Mouse (Mus musculus) MEL (cell line): ENCODE data around the gene Vps37d. TPM values are rescaled to one million over a fixed set of nuclear protein-coding genes. Genes with fewer than 3 reads are reported as not detected.

Experiments
- DNase-seq: peaks from one replicate; pipeline ENCODE4 v3.0.0; 2011; ENCODE audit warnings: low read depth, low spot score
- H3K27ac ChIP-seq: 2 replicates; pipeline ENCODE4 v1.5.1; 2012; ENCODE audit warnings: low read depth, mild to moderate bottlenecking, control low read depth, low read length, moderate library complexity; ENCODE audit not compliant: control insufficient read depth
- H3K27me3 ChIP-seq, 2 experiments: fragments of 150-350 bp in 1 of 2; sonication (generic) in 1 of 2; 2 replicates each; pipeline ENCODE4 v1.6.1; 2012; ENCODE audit warnings: low read length in 2 of 2, mild to moderate bottlenecking in 2 of 2, improper control_type of control experiment in 1 of 2, moderate library complexity in 1 of 2; ENCODE audit not compliant: insufficient read depth in 2 of 2, control insufficient read depth in 1 of 2
- H3K36me3 ChIP-seq, 2 experiments: 2 replicates each; pipeline ENCODE4 v1.6.1; 2012 to 2014; ENCODE audit warnings: low read length in 2 of 2, improper control_type of control experiment in 1 of 2, inconsistent platforms in 1 of 2, mild to moderate bottlenecking in 1 of 2; ENCODE audit not compliant: insufficient read depth in 2 of 2, control insufficient read depth in 1 of 2
- H3K4me1 ChIP-seq, 2 experiments: fragments of 150-350 bp in 1 of 2; sonication (generic) in 1 of 2; 2 replicates each; pipeline ENCODE4 v1.6.1; 2012; ENCODE audit warnings: low read length in 2 of 2, improper control_type of control experiment in 1 of 2, mild to moderate bottlenecking in 1 of 2; ENCODE audit not compliant: insufficient read depth in 2 of 2, control insufficient read depth in 1 of 2
- H3K4me3 ChIP-seq, 2 experiments: fragments of 150-350 bp in 1 of 2; sonication (generic) in 1 of 2; 2 replicates each; pipeline ENCODE4 v1.5.1; 2012; ENCODE audit warnings: low read depth in 2 of 2, low read length in 2 of 2, mild to moderate bottlenecking in 2 of 2, moderate library complexity in 2 of 2, control low read depth in 1 of 2, improper control_type of control experiment in 1 of 2; ENCODE audit not compliant: control insufficient read depth in 1 of 2, insufficient read depth in 1 of 2
- H3K79me2 ChIP-seq: 2 replicates; pipeline ENCODE4 v1.6.1; 2012; ENCODE audit warnings: mild to moderate bottlenecking, low read length, moderate library complexity; ENCODE audit not compliant: control insufficient read depth, poor library complexity, insufficient read depth
- H3K9ac ChIP-seq: 2 replicates; pipeline ENCODE4 v1.6.1; 2012; ENCODE audit warnings: low read depth, mild to moderate bottlenecking, control low read depth, low read length, moderate library complexity; ENCODE audit not compliant: control insufficient read depth, poor library complexity, severe bottlenecking
- H3K9me3 ChIP-seq: fragments of 150-350 bp; sonication (generic); replicated peaks from 2 replicates; pipeline ENCODE4 v1.6.1; 2012; ENCODE audit warnings: mild to moderate bottlenecking, low read length, improper control_type of control experiment, moderate library complexity; ENCODE audit not compliant: insufficient read depth
- BHLHE40 ChIP-seq: IDR thresholded peaks from 2 replicates; pipeline ENCODE4 v1.6.1; 2012; ENCODE audit warnings: low read depth, mild to moderate bottlenecking, inconsistent platforms, low read length, improper control_type of control experiment, borderline replicate concordance
- CHD2 ChIP-seq: IDR thresholded peaks from 2 replicates; pipeline ENCODE4 v1.6.1; 2011; ENCODE audit warnings: low read length, improper control_type of control experiment
- CTCF ChIP-seq, 3 experiments: IDR thresholded peaks in 2 of 3; conservative IDR thresholded peaks in 1 of 3; 2 replicates each; pipeline ENCODE4 v1.5.1; 2011 to 2012; ENCODE audit warnings: low read length in 3 of 3, low read depth in 2 of 3, mild to moderate bottlenecking in 2 of 3, improper control_type of control experiment in 1 of 3, inconsistent platforms in 1 of 3, mixed read lengths in 1 of 3, moderate library complexity in 1 of 3; ENCODE audit not compliant: control insufficient read depth in 1 of 3, insufficient read depth in 1 of 3, poor library complexity in 1 of 3, severe bottlenecking in 1 of 3
- E2F4 ChIP-seq: IDR thresholded peaks from 2 replicates; pipeline ENCODE4 v1.6.1; 2011; ENCODE audit warnings: low read depth, low read length, improper control_type of control experiment, borderline replicate concordance
- EP300 ChIP-seq, 2 experiments: IDR thresholded peaks; 2 replicates each; pipeline ENCODE4 v1.6.1; 2011; ENCODE audit warnings: improper control_type of control experiment in 2 of 2, low read length in 2 of 2, low read depth in 1 of 2, mild to moderate bottlenecking in 1 of 2
- ETS1 ChIP-seq: IDR thresholded peaks from 2 replicates; pipeline ENCODE4 v1.6.1; 2012; ENCODE audit warnings: low read depth, mild to moderate bottlenecking, inconsistent platforms, low read length, improper control_type of control experiment, moderate library complexity
- GATA1 ChIP-seq: IDR thresholded peaks from 2 replicates; pipeline ENCODE4 v1.6.1; 2011; ENCODE audit warnings: low read depth, low read length, improper control_type of control experiment
- HCFC1 ChIP-seq: IDR thresholded peaks from 2 replicates; pipeline ENCODE4 v1.6.1; 2012; ENCODE audit warnings: low read depth, mild to moderate bottlenecking, inconsistent platforms, low read length, improper control_type of control experiment, moderate library complexity
- KAT2A ChIP-seq: conservative IDR thresholded peaks from 2 replicates; pipeline ENCODE4 v1.6.1; 2012; ENCODE audit warnings: low read depth, low read length, improper control_type of control experiment, inconsistent platforms
- MAFK ChIP-seq: IDR thresholded peaks from 2 replicates; pipeline ENCODE4 v1.6.1; 2011; ENCODE audit warnings: low read depth, mild to moderate bottlenecking, low read length, improper control_type of control experiment, borderline replicate concordance
- MAX ChIP-seq: IDR thresholded peaks from 2 replicates; pipeline ENCODE4 v1.6.1; 2011; ENCODE audit warnings: low read length, improper control_type of control experiment
- MAZ ChIP-seq: IDR thresholded peaks from 2 replicates; pipeline ENCODE4 v1.6.1; 2012; ENCODE audit warnings: low read depth, mild to moderate bottlenecking, inconsistent platforms, low read length, improper control_type of control experiment
- MEF2A ChIP-seq: IDR thresholded peaks from 2 replicates; pipeline ENCODE4 v1.6.1; 2014; ENCODE audit warnings: low read depth, mild to moderate bottlenecking, inconsistent platforms, low read length, improper control_type of control experiment; ENCODE audit not compliant: poor library complexity, insufficient replicate concordance, severe bottlenecking; ENCODE audit errors: extremely low read depth
- MYB ChIP-seq: IDR thresholded peaks from 2 replicates; pipeline ENCODE4 v1.6.1; 2011; ENCODE audit warnings: mild to moderate bottlenecking, low read depth, low read length, improper control_type of control experiment
- NELFE ChIP-seq: IDR thresholded peaks from 2 replicates; pipeline ENCODE4 v1.6.1; 2011; ENCODE audit warnings: low read depth, low read length, improper control_type of control experiment
- NRF1 ChIP-seq: IDR thresholded peaks from 2 replicates; pipeline ENCODE4 v1.6.1; 2014; ENCODE audit warnings: low read depth, mild to moderate bottlenecking, inconsistent platforms, low read length, improper control_type of control experiment, moderate library complexity; ENCODE audit not compliant: poor library complexity, insufficient read depth, severe bottlenecking
- POLR2AphosphoS2 ChIP-seq: IDR thresholded peaks from 2 replicates; pipeline ENCODE4 v1.6.1; 2011; ENCODE audit warnings: low read length, improper control_type of control experiment
- POLR2AphosphoS5 ChIP-seq: IDR thresholded peaks from 2 replicates; pipeline ENCODE4 v1.6.1; 2012; ENCODE audit warnings: low read depth, borderline replicate concordance, mild to moderate bottlenecking, inconsistent platforms, low read length, moderate library complexity, mixed read lengths
- SIN3A ChIP-seq: IDR thresholded peaks from 2 replicates; pipeline ENCODE4 v1.6.1; 2012; ENCODE audit warnings: low read length, improper control_type of control experiment, inconsistent platforms
- TAL1 ChIP-seq: IDR thresholded peaks from 2 replicates; pipeline ENCODE4 v1.6.1; 2012; ENCODE audit warnings: mild to moderate bottlenecking, inconsistent platforms, low read length, moderate library complexity, mixed read lengths
- TCF12 ChIP-seq: IDR thresholded peaks from 2 replicates; pipeline ENCODE4 v1.6.1; 2014; ENCODE audit warnings: low read depth, mild to moderate bottlenecking, inconsistent platforms, low read length, improper control_type of control experiment, moderate library complexity
- USF1 ChIP-seq: IDR thresholded peaks from 2 replicates; pipeline ENCODE4 v1.6.1; 2014; ENCODE audit warnings: low read depth, mild to moderate bottlenecking, inconsistent platforms, low read length, improper control_type of control experiment, moderate library complexity
- ZC3H11A ChIP-seq: IDR thresholded peaks from 2 replicates; pipeline ENCODE4 v1.6.1; 2012; ENCODE audit warnings: low read depth, mild to moderate bottlenecking, inconsistent platforms, low read length, improper control_type of control experiment
- ZKSCAN1 ChIP-seq: IDR thresholded peaks from 2 replicates; pipeline ENCODE4 v1.6.1; 2012; ENCODE audit warnings: low read depth, mild to moderate bottlenecking, inconsistent platforms, low read length, improper control_type of control experiment, moderate library complexity
- polyA plus RNA-seq, 2 experiments: library from polyadenylated mRNA; stranded (reverse) in 1 of 2; unstranded in 1 of 2; fragments of >175 nt in 1 of 2; fragments of >200 nt in 1 of 2; gene quantifications; 2 replicates each; pipeline versions ENCODE4 v1.2.1 to v1.2.4; 2012; ENCODE audit warnings: low replicate concordance in 2 of 2, low read depth in 1 of 2; ENCODE audit not compliant: insufficient read length in 2 of 2, insufficient read depth in 1 of 2, missing spikeins in 1 of 2
- total RNA-seq: library from RNA; depleted of rRNA; stranded (reverse); fragments of 300-350 nt; gene quantifications from 2 replicates; pipeline ENCODE4 v1.2.3, GENCODE M21; 2012

Gene Vps37d
- total and polyA plus RNA-seq, 3 experiments: 0.31 to 1.2 TPM; not detected in 1

DNA sequence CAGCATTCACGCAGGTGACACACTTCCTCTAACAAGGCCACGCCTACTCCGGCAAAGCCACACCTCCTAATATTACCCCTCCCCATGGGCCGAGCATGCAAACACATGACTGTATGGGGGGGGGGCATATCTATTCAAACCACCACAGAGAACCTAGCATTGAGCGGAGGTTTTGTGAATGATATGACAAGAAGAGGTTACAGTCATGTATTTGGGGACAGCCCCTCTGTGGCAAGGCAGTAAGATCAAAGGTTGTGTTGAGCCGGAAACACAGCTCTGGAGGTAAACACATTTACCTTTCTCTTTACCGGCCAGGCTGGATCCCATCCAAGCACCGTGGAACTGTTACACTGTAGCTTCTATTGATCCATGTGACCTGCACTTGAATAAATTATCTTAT, 37.2 kb upstream of the Vps37d start:
- TF ChIP-seq MEF2A: no peak
- no peak for TF ChIP-seq MAFK
- TF ChIP-seq POLR2AphosphoS5: no peak
- no peak for TF ChIP-seq CHD2
- no peak for TF ChIP-seq SIN3A
- no peak for TF ChIP-seq MAX
- no peak for TF ChIP-seq MAZ
- no peak for TF ChIP-seq NELFE
- no peak for TF ChIP-seq CTCF (IDR thresholded peaks at IDR 0.05 in 2 of 3, conservative IDR thresholded peaks at IDR 0.05 in 1 of 3; ENCODE audit: control insufficient read depth in 1 of 3, insufficient read depth in 1 of 3, low read depth in 2 of 3, low read length in 3 of 3, poor library complexity in 1 of 3, severe bottlenecking in 1 of 3)
- no peak for TF ChIP-seq ZKSCAN1
- no peak for TF ChIP-seq NRF1
- no peak for TF ChIP-seq HCFC1
- no peak for TF ChIP-seq TAL1
- TF ChIP-seq, all 39 proteins: peak for 0
- Histone ChIP-seq H3K36me3 (no peaks in the 10 kb centered on the region), H3K79me2 (no peaks in the 10 kb centered on the region), H3K4me3 (no peak overlapping the region), H3K4me1 (no peaks in the 10 kb centered on the region; a peak in 1 of 4 replicates), H3K27me3 (no peaks in the 10 kb centered on the region), H3K27ac (no peak overlapping the region), H3K9me3 (no peaks in the 10 kb centered on the region), H3K9ac (no peak overlapping the region)
- DNase-seq: peak; percentile 15

DNA sequence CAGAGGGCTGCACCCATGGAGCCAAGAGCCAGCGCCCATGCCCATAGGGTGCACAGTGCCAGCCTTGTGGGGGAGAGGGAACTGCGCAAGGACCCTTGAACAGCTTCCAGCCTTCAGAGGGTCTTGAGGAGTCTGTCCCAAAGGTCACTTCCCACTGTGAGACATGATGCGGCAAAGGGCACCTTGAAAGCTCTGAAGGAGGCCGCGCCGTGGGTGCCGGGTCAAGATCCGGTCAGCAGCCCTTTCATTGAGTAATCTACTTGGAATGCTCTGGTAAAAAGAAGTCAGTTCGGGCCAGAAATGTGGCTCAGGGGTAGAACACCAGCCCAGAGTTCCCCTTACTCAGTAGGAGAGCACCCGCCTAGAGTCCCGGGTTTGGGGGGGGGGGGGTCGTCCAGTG, 35.7 kb upstream of the Vps37d start:
- TF ChIP-seq ZC3H11A (no peak), ETS1 (no peak), E2F4 (no peak), SIN3A (no peak), USF1 (no peak), MYB (no peak), NRF1 (no peak), ZKSCAN1 (no peak), BHLHE40 (no peak), TCF12 (no peak), POLR2AphosphoS2 (no peak), EP300 (IDR thresholded peaks at IDR 0.05; ENCODE audit: low read depth in 1 of 2, low read length in 2 of 2) (no peak), GATA1 (no peak), KAT2A (no peak)
- H3K27ac ChIP-seq: no peak overlapping the region
- no peaks in the 10 kb centered on the region for H3K36me3 ChIP-seq
- H3K4me3 ChIP-seq: no peak overlapping the region
- H3K9me3 ChIP-seq: no peaks in the 10 kb centered on the region
- no peaks in the 10 kb centered on the region for H3K27me3 ChIP-seq
- no peaks in the 10 kb centered on the region; a peak in 1 of 4 replicates for H3K4me1 ChIP-seq
- no peak for DNase-seq
- no peaks in the 10 kb centered on the region for H3K79me2 ChIP-seq
- H3K9ac ChIP-seq: no peak overlapping the region
